Mouse (Mus musculus) brain, embryonic 14.5 days (tissue): ENCODE results near the gene Olfr1279.

Source experiments
- CTCF ChIP-seq: fragments of 200-500 bp; IDR thresholded peaks from 2 replicates; pipeline ENCODE4 v1.5.1; 2012; ENCODE audit warnings: inconsistent platforms, mild to moderate bottlenecking, moderate library complexity, borderline replicate concordance; ENCODE audit not compliant: insufficient read depth, insufficient read length; ENCODE audit errors: extremely low read depth
- POLR2A ChIP-seq: fragments of 200-500 bp; IDR thresholded peaks from 2 replicates; pipeline ENCODE4 v1.6.1; 2012; ENCODE audit warnings: mild to moderate bottlenecking, inconsistent platforms, borderline replicate concordance; ENCODE audit not compliant: poor library complexity, insufficient read depth, insufficient read length, severe bottlenecking; ENCODE audit errors: extremely low read depth

DNA sequence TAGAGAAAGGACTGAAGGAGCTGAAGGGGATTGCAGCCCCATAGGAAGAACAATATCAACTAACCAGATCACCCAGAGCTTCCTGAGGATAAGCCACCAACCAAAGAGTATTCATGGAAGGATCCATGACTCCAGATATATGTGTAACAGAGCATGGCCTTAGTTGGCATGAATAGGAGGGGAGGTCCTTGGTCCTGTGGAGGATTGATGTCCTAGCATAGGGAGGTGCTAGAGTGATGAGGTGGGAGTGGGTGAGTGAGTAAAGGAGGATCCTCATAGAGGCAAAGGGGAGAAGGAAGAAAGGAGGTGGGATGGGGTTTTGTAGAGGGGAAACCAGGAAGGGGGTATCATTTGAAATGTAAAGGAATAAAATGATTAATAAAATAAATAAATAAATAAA is 1.9 kb upstream of the Olfr1279 start:
- no peak for TF ChIP-seq CTCF
- TF ChIP-seq POLR2A, result no peak
